Mouse (Mus musculus) lung, postnatal 0 days (tissue): ENCODE results near the gene Gm8251. TPM values are rescaled to one million over a fixed set of nuclear protein-coding genes. Genes with fewer than 3 reads are reported as not detected.
"Not testable (repeated sequence)": the region's sequence is repeated elsewhere in the genome, so short reads cannot be mapped to it uniquely, and the experiment has no call there.

Source experiments
- ATAC-seq: fragments of 200-750 bp; cut with Nextera tagmentation; 2 replicates; pipeline ENCODE4 v1.8.0; 2017; ENCODE audit warnings: moderate library complexity
- DNase-seq: peaks from one replicate; pipeline ENCODE4 v3.0.0-alpha.2; 2016; ENCODE audit warnings: low spot score
- H3K27ac ChIP-seq: fragments of 300-500 bp; sonication (generic); 2 replicates; pipeline ENCODE4 v1.5.1; 2014; ENCODE audit warnings: antibody characterized with exemption, mild to moderate bottlenecking, low read length, mixed read lengths
- H3K27me3 ChIP-seq: fragments of 300-500 bp; sonication (generic); replicated peaks from 2 replicates; pipeline ENCODE4 v1.6.1; 2014; ENCODE audit warnings: low read length, mixed read lengths; ENCODE audit not compliant: insufficient read depth
- H3K36me3 ChIP-seq: fragments of 300-500 bp; sonication (generic); 2 replicates; pipeline ENCODE4 v1.6.1; 2014; ENCODE audit warnings: low read length, mixed read lengths; ENCODE audit not compliant: insufficient read depth
- H3K4me1 ChIP-seq: fragments of 300-500 bp; sonication (generic); 2 replicates; pipeline ENCODE4 v1.6.1; 2014; ENCODE audit warnings: antibody characterized with exemption, low read depth, low read length, mixed read lengths; ENCODE audit not compliant: insufficient read depth
- H3K4me2 ChIP-seq: fragments of 300-500 bp; sonication (generic); replicated peaks from 2 replicates; pipeline ENCODE4 v1.6.1; 2014; ENCODE audit warnings: low read depth, mild to moderate bottlenecking, low read length, moderate library complexity, mixed read lengths
- H3K4me3 ChIP-seq: fragments of 300-500 bp; sonication (generic); 2 replicates; pipeline ENCODE4 v1.5.1; 2014; ENCODE audit warnings: low read depth, low read length
- H3K9ac ChIP-seq: fragments of 300-500 bp; sonication (generic); replicated peaks from 2 replicates; pipeline ENCODE4 v1.6.1; 2014; ENCODE audit warnings: low read depth, mild to moderate bottlenecking
- H3K9me3 ChIP-seq: fragments of 300-500 bp; sonication (generic); 2 replicates; pipeline ENCODE4 v1.6.1; 2016; ENCODE audit warnings: low read length, mixed read lengths
- CTCF ChIP-seq: IDR thresholded peaks from 2 replicates; pipeline ENCODE4 v1.5.1; 2016; ENCODE audit warnings: antibody characterized with exemption, mild to moderate bottlenecking
- EP300 ChIP-seq: IDR thresholded peaks from 2 replicates; pipeline ENCODE4 v1.6.1; 2016; ENCODE audit warnings: antibody characterized with exemption, mild to moderate bottlenecking, control low read depth
- WGBS: fragments of 180-500 bp; shearing (Covaris S2); extraction: QIAGEN DNeasy Blood & Tissue Kit; methylation state at CpG from one replicate; pipeline ENCODE4 v1.1.7; 2014; 5-methylcytosine and 5-hydroxymethylcytosine counted together
- polyA plus RNA-seq: library from polyadenylated mRNA; unstranded; fragments of >200 nt; fragmentation: Nextera tagmentation; extraction: Ambion mirVana; gene quantifications from 2 replicates; pipeline ENCODE4 v1.2.1, GENCODE M21; 2015

The Gm8251 gene
- polyA plus RNA-seq, 1 experiment from 2014 or later = not detected

DNA sequence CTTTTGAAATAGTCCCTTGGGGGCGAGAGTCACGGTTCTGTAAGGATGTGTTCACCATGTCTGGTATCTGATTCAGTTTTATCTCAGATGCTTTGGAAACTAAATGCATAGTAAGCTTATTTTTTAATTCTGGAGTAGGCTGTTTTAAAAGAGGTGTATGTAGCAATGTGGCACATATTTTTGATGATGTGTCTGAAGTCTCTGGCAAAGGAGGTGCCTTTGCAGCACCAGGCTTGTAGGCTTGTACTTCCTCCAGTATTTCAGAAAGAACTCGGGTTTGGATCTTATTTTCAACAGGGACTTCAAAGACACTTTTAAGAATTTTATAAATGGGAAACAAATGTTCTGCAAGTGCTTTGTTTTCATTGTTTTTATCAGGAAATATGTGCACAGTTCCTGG lies 3.9 kb downstream of the Gm8251 start:
- H3K4me1 ChIP-seq = no peaks in the 10 kb centered on the region
- H3K4me3 ChIP-seq = no peak overlapping the region
- TF ChIP-seq CTCF = no peak
- TF ChIP-seq EP300 = no peak
- WGBS = 63% methylated on average over 3 of the region's 3 CpGs
- no peaks in the 10 kb centered on the region for H3K27me3 ChIP-seq
- H3K27ac ChIP-seq = no peak overlapping the region
- no peak for DNase-seq
- ATAC-seq = no peak
- H3K4me2 ChIP-seq = no peak overlapping the region
- no peaks in the 10 kb centered on the region for H3K9me3 ChIP-seq
- H3K36me3 ChIP-seq = no peaks in the 10 kb centered on the region
- no peak overlapping the region for H3K9ac ChIP-seq

DNA sequence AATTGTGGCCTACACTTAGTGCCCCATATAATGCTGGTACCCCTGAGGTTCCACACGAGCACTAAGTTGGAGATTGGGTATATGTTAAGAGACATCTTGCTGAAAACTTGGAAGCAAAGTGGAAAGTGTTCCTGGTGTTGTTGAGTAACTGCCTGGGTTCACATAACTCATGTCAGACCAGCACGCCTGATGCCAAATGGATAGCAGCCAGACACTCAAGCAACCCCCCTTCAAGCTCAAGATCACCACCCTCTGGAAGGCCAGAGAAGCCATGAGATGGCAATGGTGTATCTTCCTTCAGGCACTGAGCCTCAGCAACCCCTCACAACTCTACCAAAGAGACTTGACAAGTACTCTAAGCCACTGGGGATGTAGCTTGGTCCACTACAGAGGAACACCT lies 15.2 kb downstream of the Gm8251 start:
- ATAC-seq (no peak; the same call in 1 of the 2 replicates), DNase-seq (peak; percentile 41)
- no peaks in the 10 kb centered on the region for H3K4me1 ChIP-seq
- no peak overlapping the region for H3K9ac ChIP-seq
- H3K27me3 ChIP-seq = no peaks in the 10 kb centered on the region
- H3K27ac ChIP-seq = no peak overlapping the region
- no peak overlapping the region for H3K4me2 ChIP-seq
- no peaks in the 10 kb centered on the region for H3K36me3 ChIP-seq
- no peaks in the 10 kb centered on the region for H3K9me3 ChIP-seq
- no peak overlapping the region for H3K4me3 ChIP-seq
- peak; percentile 39 for TF ChIP-seq CTCF
- no peak for TF ChIP-seq EP300
- 54% methylated on average over 2 of the region's 2 CpGs for WGBS

DNA sequence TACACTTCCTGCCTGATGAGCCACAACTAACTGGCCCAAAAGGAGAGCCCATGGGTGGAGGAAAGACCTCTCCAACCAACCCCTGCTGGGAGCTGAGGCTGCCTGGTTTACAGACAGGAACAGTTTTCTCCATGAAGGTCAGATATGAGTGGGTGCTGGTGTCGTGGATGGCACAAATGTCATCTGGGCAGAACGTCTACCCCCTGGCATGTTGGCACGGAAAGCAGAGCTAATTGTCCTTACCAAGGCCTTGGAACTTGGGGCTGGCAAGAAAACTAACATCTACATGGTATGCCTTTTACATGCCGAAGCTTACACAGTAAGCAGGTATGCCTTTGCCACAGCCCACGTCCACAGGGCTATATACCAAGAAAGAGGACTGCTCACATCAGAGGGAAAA lies 16.0 kb downstream of the Gm8251 start:
- not testable (repeated sequence) for DNase-seq, H3K36me3 ChIP-seq, H3K4me2 ChIP-seq, H3K9me3 ChIP-seq, H3K4me1 ChIP-seq, H3K27ac ChIP-seq, H3K9ac ChIP-seq, ATAC-seq, H3K4me3 ChIP-seq, H3K27me3 ChIP-seq
- WGBS = 73% methylated on average over 5 of the region's 5 CpGs

DNA sequence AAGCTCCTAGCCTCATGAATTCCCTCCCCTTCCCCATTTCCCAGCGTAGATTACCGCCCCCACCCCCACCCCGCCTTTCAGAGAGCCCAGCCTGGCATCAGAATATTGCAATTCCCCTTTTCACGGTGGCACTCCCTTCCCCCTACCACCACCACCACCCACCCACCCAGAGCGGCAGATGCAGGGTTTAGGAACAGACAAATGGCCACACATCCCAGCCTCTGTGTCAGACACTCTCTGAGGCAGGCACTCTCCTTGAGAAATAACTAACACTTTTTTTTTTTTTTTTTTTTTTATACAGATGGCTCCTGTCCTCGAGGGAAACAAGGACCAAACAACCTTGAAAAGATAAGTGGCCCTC lies 19.2 kb downstream of the Gm8251 start:
- DNase-seq (no peak), ATAC-seq (no peak)
- H3K27ac ChIP-seq = no peak overlapping the region
- peak overlapping the region; percentile 35 for H3K4me3 ChIP-seq
- TF ChIP-seq CTCF (no peak), EP300 (no peak)
- H3K4me2 ChIP-seq = peak overlapping the region; percentile 67
- no peaks in the 10 kb centered on the region for H3K9me3 ChIP-seq
- no peaks in the 10 kb centered on the region for H3K4me1 ChIP-seq
- no peaks in the 10 kb centered on the region for H3K27me3 ChIP-seq
- no peak overlapping the region for H3K9ac ChIP-seq
- H3K36me3 ChIP-seq = no peaks in the 10 kb centered on the region
- WGBS = 10% methylated on average over 6 of the region's 6 CpGs

DNA sequence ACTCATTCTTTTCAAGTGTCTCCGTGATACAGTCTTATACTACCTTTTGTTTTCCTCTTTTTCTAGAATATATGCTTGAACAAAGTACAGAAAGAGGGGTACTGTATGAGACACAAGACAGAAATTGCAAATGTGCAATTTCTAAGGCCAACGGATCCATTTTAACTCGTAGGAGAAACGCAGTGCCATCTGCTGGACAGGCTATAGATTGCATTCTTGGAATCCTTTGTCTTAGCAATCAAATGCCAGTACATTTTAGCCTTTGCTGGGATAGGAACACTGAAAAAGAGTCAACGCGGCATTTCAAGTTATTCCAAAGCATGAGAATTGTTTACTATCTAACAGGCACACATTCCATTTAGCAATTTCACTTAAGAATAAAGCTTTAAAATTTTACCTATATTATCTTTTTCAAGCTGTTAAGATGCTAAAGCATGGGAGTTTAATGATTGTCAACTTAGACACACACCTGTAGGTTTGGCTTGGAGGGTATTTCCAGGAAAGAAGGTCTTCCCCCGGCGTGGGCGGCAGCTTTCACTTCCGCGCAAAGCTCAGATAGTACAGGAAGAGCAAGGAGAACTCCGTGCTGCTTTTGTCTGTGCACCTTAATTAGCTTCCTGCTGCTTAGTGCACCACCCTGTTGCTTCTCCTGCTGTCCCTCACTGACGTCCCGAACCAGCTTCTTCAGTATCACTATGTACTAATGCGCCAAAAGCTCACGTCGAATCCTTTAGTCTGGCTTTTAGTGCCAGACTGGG lies 19.8 kb downstream of the Gm8251 start:
- Histone ChIP-seq H3K9me3 (no peaks in the 10 kb centered on the region), H3K27ac (no peak overlapping the region), H3K4me1 (no peaks in the 10 kb centered on the region), H3K4me2 (peak overlapping the region; percentile 67), H3K4me3 (peak overlapping the region; percentile 35), H3K36me3 (no peaks in the 10 kb centered on the region), H3K27me3 (no peaks in the 10 kb centered on the region), H3K9ac (no peak overlapping the region)
- peak; percentile 46 for ATAC-seq
- under 1% methylated on average over 17 of the region's 17 CpGs for WGBS
- DNase-seq = peak; percentile 83
- peak; percentile 87 for TF ChIP-seq CTCF
- TF ChIP-seq EP300 = no peak

DNA sequence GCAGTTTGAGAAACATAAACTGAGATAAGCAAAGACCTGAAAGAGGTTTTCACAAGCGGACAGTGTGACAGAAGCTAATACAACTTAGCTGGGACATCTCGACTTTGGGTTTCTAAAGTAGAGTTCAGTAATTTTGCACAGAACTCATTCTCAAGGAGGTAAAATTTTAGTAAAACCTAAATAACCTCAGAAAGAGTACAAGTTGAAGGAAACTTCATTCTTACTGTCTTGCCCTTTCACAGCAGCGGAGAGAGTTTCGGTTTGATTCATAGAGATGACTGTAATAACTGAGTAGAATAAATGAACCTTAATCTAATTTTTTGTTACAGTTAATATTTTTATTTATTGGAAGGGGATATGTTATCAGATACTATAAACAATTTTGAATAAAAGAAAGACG lies 28.8 kb downstream of the Gm8251 start:
- Histone ChIP-seq H3K27ac (no peak overlapping the region), H3K4me3 (no peak overlapping the region), H3K27me3 (no peaks in the 10 kb centered on the region), H3K4me2 (no peak overlapping the region), H3K9me3 (no peaks in the 10 kb centered on the region), H3K9ac (no peak overlapping the region), H3K4me1 (no peaks in the 10 kb centered on the region), H3K36me3 (no peaks in the 10 kb centered on the region)
- 79% methylated on average over 5 of the region's 5 CpGs for WGBS
- TF ChIP-seq CTCF (no peak), EP300 (no peak)
- ATAC-seq (no peak), DNase-seq (no peak)

DNA sequence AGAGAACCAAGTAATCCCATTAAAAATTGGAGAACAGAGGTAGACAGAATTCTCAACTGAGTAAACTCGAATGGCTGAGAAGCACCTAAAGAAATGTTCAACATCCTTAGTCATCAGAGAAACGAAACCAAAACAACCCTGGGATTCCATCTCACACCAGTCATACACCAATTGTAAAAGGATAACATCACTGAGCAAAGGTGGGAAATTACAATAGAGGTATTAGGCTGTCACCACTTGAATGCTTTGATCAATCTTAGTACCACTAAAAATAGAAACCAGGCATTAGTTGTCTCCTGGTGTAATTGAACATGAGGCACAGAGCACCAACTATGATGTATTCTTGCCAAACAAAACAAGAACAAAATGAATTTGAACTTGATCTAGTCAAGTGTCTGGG lies 29.5 kb downstream of the Gm8251 start:
- no peak for TF ChIP-seq CTCF
- TF ChIP-seq EP300 = no peak

More for the DNA sequence above, 29.5 kb downstream of the Gm8251 start:
- Histone ChIP-seq H3K9ac (no peak overlapping the region), H3K4me2 (no peak overlapping the region), H3K4me1 (no peaks in the 10 kb centered on the region), H3K36me3 (no peaks in the 10 kb centered on the region), H3K27me3 (no peaks in the 10 kb centered on the region), H3K4me3 (no peak overlapping the region), H3K27ac (no peak overlapping the region), H3K9me3 (no peaks in the 10 kb centered on the region)
- 61% methylated on average over 2 of the region's 2 CpGs for WGBS
- no peak for DNase-seq
- no peak for ATAC-seq
